Mouse (Mus musculus) embryonic facial prominence, embryonic 13.5 days (tissue): ENCODE results near the gene Ccdc127. TPM values are rescaled to one million over a fixed set of nuclear protein-coding genes. Genes with fewer than 3 reads are reported as not detected.

Experiments used
- ATAC-seq: fragments of 200-750 bp; cut with Nextera tagmentation; 2 replicates; pipeline ENCODE4 v1.8.0; 2017; ENCODE audit warnings: low read depth; ENCODE audit not compliant: insufficient number of reproducible peaks, insufficient read depth, low FRiP score, low TSS enrichment
- H3K27ac ChIP-seq: fragments of 300-500 bp; sonication (generic); 2 replicates; pipeline ENCODE4 v1.5.1; 2015; ENCODE audit warnings: moderate library complexity, mild to moderate bottlenecking, inconsistent platforms
- H3K27me3 ChIP-seq: fragments of 300-500 bp; sonication (generic); 2 replicates; pipeline ENCODE4 v1.6.1; 2015; ENCODE audit warnings: mild to moderate bottlenecking, inconsistent platforms
- H3K36me3 ChIP-seq: fragments of 300-500 bp; sonication (generic); 2 replicates; pipeline ENCODE4 v1.6.1; 2015; ENCODE audit warnings: mild to moderate bottlenecking, inconsistent platforms
- H3K4me1 ChIP-seq: fragments of 300-500 bp; sonication (generic); 2 replicates; pipeline ENCODE4 v1.6.1; 2015; ENCODE audit warnings: inconsistent platforms
- H3K4me2 ChIP-seq: fragments of 300-500 bp; sonication (generic); 2 replicates; pipeline ENCODE4 v1.6.1; 2015; ENCODE audit warnings: moderate library complexity, mild to moderate bottlenecking, inconsistent platforms
- H3K4me3 ChIP-seq: fragments of 300-500 bp; sonication (generic); 2 replicates; pipeline ENCODE4 v1.5.1; 2015; ENCODE audit warnings: mild to moderate bottlenecking, inconsistent platforms
- H3K9ac ChIP-seq: fragments of 300-500 bp; sonication (generic); 2 replicates; pipeline ENCODE4 v1.6.1; 2015; ENCODE audit warnings: mild to moderate bottlenecking, inconsistent platforms
- H3K9me3 ChIP-seq: fragments of 300-500 bp; sonication (generic); 2 replicates; pipeline ENCODE4 v1.6.1; 2016; ENCODE audit warnings: inconsistent platforms
- WGBS: fragments of 180-500 bp; shearing (Covaris S2); methylation state at CpG from one replicate; pipeline ENCODE4 v1.1.7; 2015; ENCODE audit warnings: mixed read lengths; 5-methylcytosine and 5-hydroxymethylcytosine counted together
- polyA plus RNA-seq: library from polyadenylated mRNA; unstranded; fragments of >200 nt; fragmentation: Nextera tagmentation; extraction: Ambion mirVana; gene quantifications from 2 replicates; pipeline ENCODE4 v1.2.1, GENCODE M21; 2015

Gene Ccdc127
- polyA plus RNA-seq, 1 experiment from 2014 or later: 69.4 TPM

- Histone ChIP-seq H3K27ac (peak overlapping the region; percentile 74), H3K9ac (no peak overlapping the region), H3K4me2 (no peak overlapping the region), H3K4me3 (no peak overlapping the region), H3K9me3 (no peaks in the 10 kb centered on the region), H3K4me1 (peaks cover 5% of the 10 kb centered on the region; the same call in 1 of the 2 replicates), H3K27me3 (no peaks in the 10 kb centered on the region), H3K36me3 (peaks cover 74% of the 10 kb centered on the region)
- ATAC-seq: no peak
These were observed 20.8 kb upstream of the Ccdc127 start for GRCm38 (mm10) chr13:74329321-74329720.

GRCm38 (mm10) chr13:74341036-74341435 lies 9.1 kb upstream of the Ccdc127 start:
- H3K27me3 ChIP-seq: no peaks in the 10 kb centered on the region
- no peaks in the 10 kb centered on the region for H3K9me3 ChIP-seq
- no peaks in the 10 kb centered on the region for H3K4me1 ChIP-seq
- H3K4me3 ChIP-seq: no peak overlapping the region
- no peak overlapping the region for H3K9ac ChIP-seq
- no peak overlapping the region for H3K27ac ChIP-seq
- no peak overlapping the region for H3K4me2 ChIP-seq
- peaks cover 68% of the 10 kb centered on the region for H3K36me3 ChIP-seq
- WGBS: 60% methylated on average over 3 of the region's 3 CpGs
- no peak for ATAC-seq

- Histone ChIP-seq H3K4me3 (peak overlapping the region; percentile 76), H3K27me3 (no peaks in the 10 kb centered on the region), H3K9ac (peak overlapping the region; percentile 93), H3K4me1 (peaks cover 21% of the 10 kb centered on the region), H3K4me2 (peak overlapping the region; percentile 81), H3K27ac (peak overlapping the region; percentile 84; the same call in 1 of the 2 replicates), H3K9me3 (no peaks in the 10 kb centered on the region), H3K36me3 (peaks cover 21% of the 10 kb centered on the region)
- ATAC-seq: no peak
- WGBS: 1% methylated on average over 15 of the region's 15 CpGs
These were observed 362 bp downstream of the Ccdc127 start for GRCm38 (mm10) chr13:74350435-74350906.

GRCm38 (mm10) chr13:74356491-74356890 lies 6.4 kb downstream of the Ccdc127 start:
- Histone ChIP-seq H3K9me3 (no peaks in the 10 kb centered on the region), H3K9ac (no peak overlapping the region), H3K4me3 (no peak overlapping the region), H3K27me3 (no peaks in the 10 kb centered on the region), H3K27ac (no peak overlapping the region), H3K4me2 (no peak overlapping the region), H3K36me3 (peaks cover 65% of the 10 kb centered on the region), H3K4me1 (no peaks in the 10 kb centered on the region)
- WGBS: 95% methylated on average over 13 of the region's 13 CpGs
- no peak for ATAC-seq

- 85% methylated on average over 2 of the region's 2 CpGs for WGBS
These were observed 12.1 kb downstream of the Ccdc127 start for GRCm38 (mm10) chr13:74362218-74362617.

GRCm38 (mm10) chr13:74363176-74363858 lies 13.2 kb downstream of the Ccdc127 start:
- Histone ChIP-seq H3K9me3 (no peaks in the 10 kb centered on the region), H3K27ac (no peak overlapping the region), H3K4me2 (no peak overlapping the region), H3K36me3 (peaks cover 46% of the 10 kb centered on the region), H3K4me3 (no peak overlapping the region), H3K4me1 (no peaks in the 10 kb centered on the region), H3K9ac (no peak overlapping the region), H3K27me3 (no peaks in the 10 kb centered on the region)
- 93% methylated on average over 13 of the region's 13 CpGs for WGBS
- ATAC-seq: no peak

More at GRCm38 (mm10) chr13:74362218-74362617, 12.1 kb downstream of the Ccdc127 start:
- no peak overlapping the region for H3K4me2 ChIP-seq
- no peak overlapping the region for H3K4me3 ChIP-seq
- no peaks in the 10 kb centered on the region for H3K4me1 ChIP-seq
- no peaks in the 10 kb centered on the region for H3K27me3 ChIP-seq
- H3K9ac ChIP-seq: no peak overlapping the region
- no peak overlapping the region for H3K27ac ChIP-seq
- H3K9me3 ChIP-seq: no peaks in the 10 kb centered on the region
- H3K36me3 ChIP-seq: peaks cover 52% of the 10 kb centered on the region
- ATAC-seq: no peak

- H3K4me2 ChIP-seq: no peak within 1 kb of the TSS
- H3K9me3 ChIP-seq: no peaks in the 10 kb centered on the region
- H3K36me3 ChIP-seq: peaks cover 41% of the 10 kb centered on the region
- H3K4me1 ChIP-seq: no peaks in the 10 kb centered on the region
- H3K27ac ChIP-seq: no peak within 1 kb of the TSS
- ATAC-seq: no peak
- no peak within 1 kb of the TSS for H3K9ac ChIP-seq
- 78% methylated on average over 8 of the region's 8 CpGs for WGBS
- no peak within 1 kb of the TSS for H3K4me3 ChIP-seq
- H3K27me3 ChIP-seq: no peaks in the 10 kb centered on the region
These were observed 13.7 kb downstream of the Ccdc127 start, which contains the start of gene Lrrc14b for GRCm38 (mm10) chr13:74363859-74364235. Gene Lrrc14b, minus strand, starts transcription at chr13:74364005.

GRCm38 (mm10) chr13:74381533-74382276 lies 31.6 kb downstream of the Ccdc127 start:
- Histone ChIP-seq H3K4me3 (no peak overlapping the region), H3K27ac (peak overlapping the region; percentile 34), H3K4me2 (no peak overlapping the region), H3K9ac (0 out of 2 replicates have a peak overlapping the region, but pooled peaks have one; percentile 41), H3K36me3 (no peaks in the 10 kb centered on the region; the same call in 1 of the 2 replicates), H3K4me1 (peaks cover 7% of the 10 kb centered on the region; the same call in 1 of the 2 replicates), H3K9me3 (no peaks in the 10 kb centered on the region), H3K27me3 (no peaks in the 10 kb centered on the region)
- no peak for ATAC-seq
- WGBS: 74% methylated on average over 10 of the region's 10 CpGs

GRCm38 (mm10) chr13:74382289-74382688 lies 32.2 kb downstream of the Ccdc127 start:
- ATAC-seq: no peak
- H3K4me2 ChIP-seq: no peak overlapping the region
- H3K9ac ChIP-seq: no peak overlapping the region

GRCm38 (mm10) chr13:74389730-74390129 lies 39.6 kb downstream of the Ccdc127 start:
- Histone ChIP-seq H3K27me3 (no peaks in the 10 kb centered on the region), H3K4me2 (peak overlapping the region; percentile 67), H3K4me1 (0 out of 2 replicates have a peak, but pooled peaks cover 3% of the 10 kb centered on the region), H3K27ac (no peak overlapping the region), H3K4me3 (peak overlapping the region; percentile 73), H3K9me3 (no peaks in the 10 kb centered on the region), H3K9ac (peak overlapping the region; percentile 76; the same call in 1 of the 2 replicates), H3K36me3 (no peaks in the 10 kb centered on the region)
- WGBS: 66% methylated on average over 6 of the region's 6 CpGs
- ATAC-seq: no peak

More at GRCm38 (mm10) chr13:74382289-74382688, 32.2 kb downstream of the Ccdc127 start:
- H3K9me3 ChIP-seq: no peaks in the 10 kb centered on the region
- no peaks in the 10 kb centered on the region for H3K27me3 ChIP-seq
- peaks cover 7% of the 10 kb centered on the region; the same call in 1 of the 2 replicates for H3K4me1 ChIP-seq
- H3K27ac ChIP-seq: peak overlapping the region; percentile 34
- WGBS: 49% methylated on average over 3 of the region's 3 CpGs
- no peak overlapping the region for H3K4me3 ChIP-seq
- no peaks in the 10 kb centered on the region; the same call in 1 of the 2 replicates for H3K36me3 ChIP-seq

GRCm38 (mm10) chr13:74390371-74390990 lies 40.4 kb downstream of the Ccdc127 start, which contains the start of gene Zfp72:
Gene Zfp72, minus strand, starts transcription at chr13:74390836.
- ATAC-seq: peak; percentile 86; the same call in 1 of the 2 replicates
- Histone ChIP-seq H3K36me3 (no peaks in the 10 kb centered on the region), H3K4me3 (peak within 1 kb of the TSS; percentile 73), H3K9ac (peak within 1 kb of the TSS; percentile 76), H3K27ac (no peak within 1 kb of the TSS), H3K9me3 (no peaks in the 10 kb centered on the region), H3K4me1 (0 out of 2 replicates have a peak, but pooled peaks cover 3% of the 10 kb centered on the region), H3K4me2 (peak within 1 kb of the TSS; percentile 67), H3K27me3 (no peaks in the 10 kb centered on the region)
- WGBS: 2% methylated on average over 14 of the region's 14 CpGs
